Mouse (Mus musculus) hindbrain, embryonic 13.5 days (tissue): Measurements from ENCODE around the gene Edn3. TPM values are rescaled to one million over a fixed set of nuclear protein-coding genes. Genes with fewer than 3 reads are reported as not detected.

Experiments used
- ATAC-seq: fragments of 200-750 bp; cut with Nextera tagmentation; 2 replicates; pipeline ENCODE4 v1.8.0; 2017; ENCODE audit warnings: moderate TSS enrichment; ENCODE audit not compliant: low FRiP score
- H3K27ac ChIP-seq: fragments of 300-500 bp; sonication (generic); 2 replicates; pipeline ENCODE4 v1.5.1; 2015; ENCODE audit warnings: inconsistent platforms, mild to moderate bottlenecking, moderate library complexity
- H3K27me3 ChIP-seq: fragments of 300-500 bp; sonication (generic); 2 replicates; pipeline ENCODE4 v1.6.1; 2015; ENCODE audit warnings: mild to moderate bottlenecking, inconsistent platforms
- H3K36me3 ChIP-seq: fragments of 300-500 bp; sonication (generic); 2 replicates; pipeline ENCODE4 v1.6.1; 2015; ENCODE audit warnings: mild to moderate bottlenecking, inconsistent platforms
- H3K4me1 ChIP-seq: fragments of 300-500 bp; sonication (generic); replicated peaks from 2 replicates; pipeline ENCODE4 v1.6.1; 2015; ENCODE audit warnings: inconsistent platforms
- H3K4me2 ChIP-seq: fragments of 300-500 bp; sonication (generic); 2 replicates; pipeline ENCODE4 v1.6.1; 2015; ENCODE audit warnings: inconsistent platforms, mild to moderate bottlenecking, moderate library complexity
- H3K4me3 ChIP-seq: fragments of 300-500 bp; sonication (generic); 2 replicates; pipeline ENCODE4 v1.5.1; 2015; ENCODE audit warnings: mild to moderate bottlenecking, inconsistent platforms
- H3K9ac ChIP-seq: fragments of 300-500 bp; sonication (generic); 2 replicates; pipeline ENCODE4 v1.6.1; 2015; ENCODE audit warnings: mild to moderate bottlenecking, inconsistent platforms
- H3K9me3 ChIP-seq: fragments of 300-500 bp; sonication (generic); 2 replicates; pipeline ENCODE4 v1.6.1; 2016; ENCODE audit warnings: inconsistent platforms
- WGBS: fragments of 180-500 bp; shearing (Covaris S2); methylation state at CpG from one replicate; pipeline ENCODE4 v1.1.7; 2015; 5-methylcytosine and 5-hydroxymethylcytosine counted together
- polyA plus RNA-seq: library from polyadenylated mRNA; unstranded; fragments of >200 nt; fragmentation: Nextera tagmentation; extraction: Ambion mirVana; gene quantifications from 2 replicates; pipeline ENCODE4 v1.2.1, GENCODE M21; 2015

Gene Edn3
- polyA plus RNA-seq, 1 experiment from 2014 or later, result 8.3 TPM

DNA sequence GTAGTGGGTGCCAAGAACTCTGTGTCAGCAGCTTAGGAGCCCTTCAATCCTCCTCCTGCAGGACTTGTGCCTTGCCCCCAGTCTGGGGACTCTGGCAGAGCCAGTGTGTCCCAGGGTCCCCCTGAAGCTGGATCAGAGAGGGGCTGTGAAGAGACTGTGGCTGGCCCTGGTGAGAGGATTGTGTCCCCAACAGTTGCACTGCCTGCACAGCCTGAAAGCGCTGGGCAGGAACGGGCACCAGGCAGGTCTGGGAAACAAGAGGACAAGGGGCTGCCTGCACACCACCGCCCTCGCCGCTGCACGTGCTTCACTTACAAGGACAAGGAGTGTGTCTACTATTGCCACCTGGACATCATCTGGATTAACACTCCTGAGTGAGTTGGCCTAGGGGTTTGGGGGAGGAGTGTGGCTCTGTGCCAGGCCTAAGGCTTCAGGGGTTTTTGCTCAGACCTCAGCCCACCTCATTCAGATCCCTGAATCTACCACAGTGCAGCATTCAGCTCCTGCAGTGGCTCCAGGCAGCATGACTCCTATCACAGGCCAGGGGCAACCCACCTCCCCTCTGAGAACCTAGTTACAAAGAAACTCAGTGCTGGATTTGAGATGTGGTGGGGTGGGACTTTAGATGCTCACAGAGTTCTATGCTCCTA is 1.2 kb downstream of the Edn3 start:
- H3K4me2 ChIP-seq, result peak overlapping the region; percentile 79
- H3K27me3 ChIP-seq, result peaks cover 28% of the 10 kb centered on the region
- no peak overlapping the region for H3K9ac ChIP-seq
- ATAC-seq, result no peak
- 57% methylated on average over 6 of the region's 6 CpGs for WGBS
- no peaks in the 10 kb centered on the region for H3K9me3 ChIP-seq
- H3K4me1 ChIP-seq, result peaks cover 12% of the 10 kb centered on the region
- no peak overlapping the region for H3K27ac ChIP-seq
- H3K4me3 ChIP-seq, result no peak overlapping the region; the same call in 1 of the 2 replicates
- no peaks in the 10 kb centered on the region for H3K36me3 ChIP-seq

- H3K27ac ChIP-seq, result no peak overlapping the region
- 93% methylated on average over 2 of the region's 2 CpGs for WGBS
- peaks cover 28% of the 10 kb centered on the region for H3K27me3 ChIP-seq
- H3K36me3 ChIP-seq, result no peaks in the 10 kb centered on the region
- H3K9me3 ChIP-seq, result no peaks in the 10 kb centered on the region
- no peak for ATAC-seq
- H3K4me1 ChIP-seq, result peaks cover 12% of the 10 kb centered on the region
- no peak overlapping the region for H3K4me2 ChIP-seq
- H3K4me3 ChIP-seq, result no peak overlapping the region
- no peak overlapping the region for H3K9ac ChIP-seq
These were observed 1.9 kb downstream of the Edn3 start for GRCm38 (mm10) chr2:174762310-174762709.

GRCm38 (mm10) chr2:174768891-174769528 is 8.6 kb downstream of the Edn3 start:
- Histone ChIP-seq H3K4me3 (no peak overlapping the region), H3K27me3 (no peaks in the 10 kb centered on the region), H3K36me3 (no peaks in the 10 kb centered on the region), H3K9ac (no peak overlapping the region), H3K9me3 (no peaks in the 10 kb centered on the region), H3K27ac (no peak overlapping the region), H3K4me2 (no peak overlapping the region), H3K4me1 (no peaks in the 10 kb centered on the region)
- WGBS, result 74% methylated on average over 7 of the region's 7 CpGs
- ATAC-seq, result no peak

DNA sequence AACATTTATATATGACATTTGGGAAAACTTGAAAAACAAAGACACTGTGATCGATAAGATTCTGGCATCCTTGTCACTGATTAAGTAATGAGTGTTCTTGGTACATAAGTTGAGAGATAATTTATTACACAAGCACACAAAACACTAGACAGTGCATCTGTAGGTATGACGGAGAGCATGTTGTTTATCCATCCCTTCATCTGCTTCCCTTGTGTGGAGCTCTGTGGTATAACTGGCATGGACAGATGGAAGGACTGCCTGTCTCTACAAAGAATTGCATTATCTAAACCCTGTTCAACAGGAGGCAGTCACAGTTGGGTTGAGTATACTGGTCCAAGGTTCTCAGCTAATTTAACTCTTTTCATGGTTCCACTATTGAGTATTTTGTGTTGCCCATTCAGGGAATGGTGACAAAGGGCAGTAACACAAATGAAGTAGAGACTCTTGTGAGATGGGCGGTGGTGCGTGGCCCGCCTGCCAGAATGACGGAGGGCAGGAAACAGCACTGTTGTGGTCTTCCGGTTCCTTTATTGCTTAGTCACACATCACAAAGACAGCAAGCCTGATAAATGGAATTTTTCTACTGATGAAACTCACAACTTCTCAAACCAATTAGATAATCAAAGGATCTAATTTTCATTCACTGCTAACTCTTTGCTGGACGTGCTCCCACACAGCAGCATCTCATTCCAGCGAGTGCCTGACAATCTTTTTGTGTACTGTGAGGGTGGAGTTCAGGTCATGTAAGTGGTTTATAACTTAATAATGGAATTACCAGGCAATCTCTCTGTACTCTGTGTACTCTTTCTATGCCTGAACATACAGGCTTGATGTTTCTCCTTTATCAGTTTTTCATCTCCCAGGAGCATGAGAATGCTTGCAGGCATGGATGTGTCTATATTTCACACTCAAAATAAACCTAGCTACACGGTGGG is 14.0 kb downstream of the Edn3 start:
- Histone ChIP-seq H3K27ac (no peak overlapping the region), H3K36me3 (no peaks in the 10 kb centered on the region), H3K4me3 (no peak overlapping the region), H3K27me3 (no peaks in the 10 kb centered on the region), H3K4me1 (no peaks in the 10 kb centered on the region), H3K4me2 (no peak overlapping the region), H3K9ac (no peak overlapping the region), H3K9me3 (no peaks in the 10 kb centered on the region)
- no peak for ATAC-seq
- 47% methylated on average over 10 of the region's 10 CpGs for WGBS

GRCm38 (mm10) chr2:174782016-174782415 is 21.6 kb downstream of the Edn3 start:
- 85% methylated on average over 4 of the region's 4 CpGs for WGBS
- no peaks in the 10 kb centered on the region for H3K9me3 ChIP-seq

GRCm38 (mm10) chr2:174782880-174783279 is 22.5 kb downstream of the Edn3 start:
- no peaks in the 10 kb centered on the region for H3K36me3 ChIP-seq
- H3K4me3 ChIP-seq, result no peak overlapping the region
- 69% methylated on average over 5 of the region's 5 CpGs for WGBS
- H3K4me2 ChIP-seq, result no peak overlapping the region
- no peaks in the 10 kb centered on the region for H3K27me3 ChIP-seq
- ATAC-seq, result no peak
- no peak overlapping the region for H3K9ac ChIP-seq
- H3K9me3 ChIP-seq, result no peaks in the 10 kb centered on the region
- H3K27ac ChIP-seq, result no peak overlapping the region
- H3K4me1 ChIP-seq, result no peaks in the 10 kb centered on the region

More at GRCm38 (mm10) chr2:174782016-174782415, 21.6 kb downstream of the Edn3 start:
- no peak overlapping the region for H3K9ac ChIP-seq
- H3K4me3 ChIP-seq, result no peak overlapping the region
- H3K4me1 ChIP-seq, result no peaks in the 10 kb centered on the region
- ATAC-seq, result no peak
- H3K36me3 ChIP-seq, result no peaks in the 10 kb centered on the region
- no peaks in the 10 kb centered on the region for H3K27me3 ChIP-seq
- H3K4me2 ChIP-seq, result no peak overlapping the region
- H3K27ac ChIP-seq, result no peak overlapping the region

GRCm38 (mm10) chr2:174788830-174789229 is 28.4 kb downstream of the Edn3 start:
- no peak overlapping the region for H3K4me2 ChIP-seq
- H3K27me3 ChIP-seq, result no peaks in the 10 kb centered on the region
- H3K4me3 ChIP-seq, result no peak overlapping the region
- no peaks in the 10 kb centered on the region for H3K36me3 ChIP-seq
- no peaks in the 10 kb centered on the region for H3K4me1 ChIP-seq
- H3K9me3 ChIP-seq, result no peaks in the 10 kb centered on the region
- ATAC-seq, result no peak
- no peak overlapping the region for H3K27ac ChIP-seq
- H3K9ac ChIP-seq, result no peak overlapping the region

GRCm38 (mm10) chr2:174792436-174793125 is 32.2 kb downstream of the Edn3 start:
- H3K36me3 ChIP-seq, result no peaks in the 10 kb centered on the region
- H3K9ac ChIP-seq, result no peak overlapping the region
- H3K9me3 ChIP-seq, result no peaks in the 10 kb centered on the region
- ATAC-seq, result no peak
- H3K4me3 ChIP-seq, result no peak overlapping the region
- no peak overlapping the region for H3K27ac ChIP-seq
- no peaks in the 10 kb centered on the region for H3K27me3 ChIP-seq
- no peak overlapping the region for H3K4me2 ChIP-seq
- WGBS, result 84% methylated on average over 8 of the region's 8 CpGs
- H3K4me1 ChIP-seq, result no peaks in the 10 kb centered on the region

GRCm38 (mm10) chr2:174793181-174793580 is 32.8 kb downstream of the Edn3 start:
- Histone ChIP-seq H3K36me3 (no peaks in the 10 kb centered on the region), H3K4me2 (no peak overlapping the region), H3K27ac (no peak overlapping the region), H3K4me1 (no peaks in the 10 kb centered on the region), H3K9ac (no peak overlapping the region), H3K27me3 (no peaks in the 10 kb centered on the region), H3K4me3 (no peak overlapping the region), H3K9me3 (no peaks in the 10 kb centered on the region)
- 50% methylated on average over 1 of the region's 1 CpGs for WGBS
- ATAC-seq, result no peak

DNA sequence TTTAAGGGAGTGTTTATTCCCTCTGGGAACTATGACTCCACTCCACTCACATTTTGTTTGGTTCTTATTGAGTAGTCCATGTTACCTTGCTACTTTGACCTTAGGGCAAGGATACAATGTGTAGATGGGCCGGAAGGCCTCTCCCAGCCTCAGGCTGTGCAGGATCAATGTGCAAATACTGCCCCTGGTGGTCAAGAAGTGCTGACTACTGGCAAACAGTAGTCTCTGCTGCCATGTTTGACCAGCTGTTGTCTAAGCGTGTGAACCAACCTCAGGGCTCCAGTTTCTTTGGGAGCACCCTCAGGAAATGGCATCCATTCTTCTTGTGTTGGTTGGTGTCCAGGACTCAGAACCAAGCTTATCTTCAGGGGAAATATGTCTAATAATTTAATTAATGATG is 36.6 kb downstream of the Edn3 start:
- H3K36me3 ChIP-seq, result no peaks in the 10 kb centered on the region
- 80% methylated on average over 2 of the region's 2 CpGs for WGBS
- H3K9ac ChIP-seq, result no peak overlapping the region
- no peak overlapping the region for H3K27ac ChIP-seq
- H3K4me2 ChIP-seq, result no peak overlapping the region
- no peak overlapping the region for H3K4me3 ChIP-seq
- no peaks in the 10 kb centered on the region for H3K27me3 ChIP-seq
- H3K4me1 ChIP-seq, result no peaks in the 10 kb centered on the region
- ATAC-seq, result no peak
- H3K9me3 ChIP-seq, result no peaks in the 10 kb centered on the region

DNA sequence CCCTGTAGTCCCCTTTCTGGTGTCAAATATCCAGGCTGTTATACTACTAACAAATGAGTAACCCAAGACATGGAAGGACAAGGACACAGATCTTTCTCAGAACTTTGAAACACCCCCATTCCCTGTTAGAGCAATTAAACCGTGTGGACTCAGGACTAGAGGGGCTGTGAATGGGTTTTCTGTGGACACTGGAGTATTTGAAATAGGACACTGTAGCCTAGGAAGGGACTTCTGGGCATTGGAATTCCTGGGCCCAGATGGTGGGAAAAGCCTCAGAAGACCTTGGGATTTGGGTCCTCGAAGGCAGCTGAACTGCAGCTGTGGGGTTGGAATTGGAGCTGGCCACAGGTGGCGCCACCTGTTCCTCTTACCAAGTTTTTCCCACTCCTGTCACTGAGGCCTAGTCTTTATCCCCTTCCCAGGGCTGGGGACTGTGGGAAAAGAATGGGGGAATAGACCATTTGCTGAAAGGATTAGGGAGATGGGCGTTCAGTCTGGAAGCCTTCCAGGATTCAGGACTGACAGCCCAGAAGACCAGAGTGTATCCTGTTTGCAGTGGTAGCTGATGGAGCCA is 37.2 kb downstream of the Edn3 start:
- Histone ChIP-seq H3K27ac (no peak overlapping the region), H3K9ac (no peak overlapping the region), H3K4me1 (no peaks in the 10 kb centered on the region), H3K4me3 (no peak overlapping the region), H3K36me3 (no peaks in the 10 kb centered on the region), H3K4me2 (no peak overlapping the region), H3K27me3 (no peaks in the 10 kb centered on the region), H3K9me3 (no peaks in the 10 kb centered on the region)
- 81% methylated on average over 4 of the region's 4 CpGs for WGBS
- no peak for ATAC-seq

- Histone ChIP-seq H3K4me1 (no peaks in the 10 kb centered on the region), H3K4me2 (no peak overlapping the region), H3K9ac (no peak overlapping the region), H3K9me3 (peaks cover 15% of the 10 kb centered on the region), H3K36me3 (no peaks in the 10 kb centered on the region), H3K27me3 (no peaks in the 10 kb centered on the region), H3K4me3 (no peak overlapping the region), H3K27ac (no peak overlapping the region)
- ATAC-seq, result no peak
- WGBS, result 86% methylated on average over 6 of the region's 6 CpGs
These were observed 42.0 kb downstream of the Edn3 start for GRCm38 (mm10) chr2:174802453-174802852.
